In genomic region chr17:66374633-66375272, GRCm38 (mm10) we compare ENCODE assay signal across 11 mouse cellular contexts.
DNase-seq lines count a peak whose midpoint lies in the region; ATAC-seq and TF ChIP-seq lines count a peak whose summit lies in the region.
"Had no signal": no experiment of that assay in that cellular context is flagged by ENCODE, and none has a peak within 500 bp of the region (broad histone marks: within the 10 kb centered on the region; RNA-seq: fewer than 3 reads in every experiment).

No protein-coding gene starts in this region.

- 34% methylated on average over 14 of the region's 14 CpGs for WGBS in heart, embryonic 14.5 days
- WGBS in intestine, postnatal 0 days, result 54% methylated on average over 14 of the region's 14 CpGs
- 55% methylated on average over 14 of the region's 14 CpGs for WGBS in liver, embryonic 12.5 days (ENCODE audit: insufficient replicate concordance)

- no peaks in the 10 kb centered on the region for H3K27me3 ChIP-seq in heart, embryonic 14.5 days (ENCODE audit: control insufficient read depth, insufficient read depth, low read length)
- no peaks in the 10 kb centered on the region for H3K27me3 ChIP-seq in intestine, postnatal 0 days (replicated peaks; ENCODE audit: control insufficient read depth, insufficient read depth, low read length)
- H3K27me3 ChIP-seq in liver, embryonic 12.5 days (replicated peaks), result no peaks in the 10 kb centered on the region
- H3K27me3 ChIP-seq: forebrain, embryonic 13.5 days; hindbrain, embryonic 13.5 days had no signal

- no peak for TF ChIP-seq CTCF in intestine, postnatal 0 days (IDR thresholded peaks at IDR 0.05; ENCODE audit: low read depth)

- H3K4me2 ChIP-seq in heart, embryonic 14.5 days (ENCODE audit: low read length), result peak overlapping the region; percentile 42
- H3K4me2 ChIP-seq in intestine, postnatal 0 days (replicated peaks; ENCODE audit: low read depth), result peak overlapping the region; percentile 21; the same call in 1 of the 2 replicates
- H3K4me2 ChIP-seq in liver, embryonic 12.5 days, result no peak overlapping the region
- H3K4me2 ChIP-seq: forebrain, embryonic 13.5 days; hindbrain, embryonic 13.5 days had no signal

- H3K9ac ChIP-seq in heart, embryonic 14.5 days (ENCODE audit: low read length), result no peak overlapping the region; the same call in 1 of the 2 replicates
- no peak overlapping the region for H3K9ac ChIP-seq in intestine, postnatal 0 days (ENCODE audit: low read depth, low read length)
- H3K9ac ChIP-seq in liver, embryonic 12.5 days, result no peak overlapping the region
- H3K9ac ChIP-seq: forebrain, embryonic 13.5 days; hindbrain, embryonic 13.5 days had no signal

- H3K4me1 ChIP-seq in heart, embryonic 14.5 days (ENCODE audit: control insufficient read depth in 2 of 2, insufficient read depth in 2 of 2, low read length in 2 of 2), result peaks cover 7 to 11% of the 10 kb centered on the region in 2 experiments
- no peaks in the 10 kb centered on the region for H3K4me1 ChIP-seq in intestine, postnatal 0 days (replicated peaks; ENCODE audit: control insufficient read depth, insufficient read depth, low read length)
- H3K4me1 ChIP-seq in liver, embryonic 12.5 days, result no peaks in the 10 kb centered on the region

- H3K4me3 ChIP-seq in heart, embryonic 14.5 days (ENCODE audit: control insufficient read depth in 1 of 2, insufficient read depth in 1 of 2, low read depth in 1 of 2, low read length in 2 of 2), result no peak overlapping the region
- no peak overlapping the region for H3K4me3 ChIP-seq in intestine, postnatal 0 days (ENCODE audit: low read depth, low read length)
- H3K4me3 ChIP-seq in liver, embryonic 12.5 days, result no peak overlapping the region
- H3K4me3 ChIP-seq: forebrain, embryonic 13.5 days; hindbrain, embryonic 13.5 days had no signal

- no peak for ATAC-seq in heart, embryonic 14.5 days (ENCODE audit: insufficient number of reproducible peaks, insufficient read depth, low FRiP score, low read depth)
- no peak for ATAC-seq in intestine, postnatal 0 days
- ATAC-seq in liver, embryonic 12.5 days, result no peak
- ATAC-seq: forebrain, embryonic 13.5 days had no signal

- DNase-seq in heart, adult 18-20 months, result no peak
- DNase-seq in MN1 (ENCODE audit: low spot score), result peak; percentile 26
- peak; percentile 69 to 76 for DNase-seq in cerebellum, adult 18-20 months
- no peak for DNase-seq in adrenal gland, adult 8-10 months
- DNase-seq in thymus, postnatal 25 days, result no peak
- DNase-seq: thymus, adult 2 months had no signal

- no peaks in the 10 kb centered on the region for H3K36me3 ChIP-seq in heart, embryonic 14.5 days (ENCODE audit: control insufficient read depth, insufficient read depth, low read length)
- H3K36me3 ChIP-seq in intestine, postnatal 0 days (ENCODE audit: control insufficient read depth, insufficient read depth), result no peaks in the 10 kb centered on the region
- H3K36me3 ChIP-seq in liver, embryonic 12.5 days, result no peaks in the 10 kb centered on the region

- H3K27ac ChIP-seq in heart, embryonic 14.5 days (replicated peaks in 1 of 2; ENCODE audit: control insufficient read depth in 1 of 2, insufficient read depth in 1 of 2, low read depth in 2 of 2, low read length in 2 of 2), result no peak overlapping the region
- no peak overlapping the region; the same call in 1 of the 2 replicates for H3K27ac ChIP-seq in intestine, postnatal 0 days (ENCODE audit: low read depth, low read length)
- H3K27ac ChIP-seq in liver, embryonic 12.5 days, result no peak overlapping the region
- H3K27ac ChIP-seq: forebrain, embryonic 13.5 days; hindbrain, embryonic 13.5 days had no signal

- no peaks in the 10 kb centered on the region for H3K9me3 ChIP-seq in heart, embryonic 14.5 days (ENCODE audit: control insufficient read depth, low read length)
- no peaks in the 10 kb centered on the region for H3K9me3 ChIP-seq in intestine, postnatal 0 days (ENCODE audit: control insufficient read depth)
- H3K9me3 ChIP-seq in liver, embryonic 12.5 days (replicated peaks), result no peaks in the 10 kb centered on the region
- H3K9me3 ChIP-seq: forebrain, embryonic 13.5 days; hindbrain, embryonic 13.5 days had no signal

Comparison
In these comparisons a context has a peak if more than half of its experiments do, and no peak if none do; other contexts are left out.
1. DNase-seq: peak in MN1 (single experiment) and cerebellum, adult 18-20 months (2 of 2); none in heart, adult 18-20 months (0 of 2), adrenal gland, adult 8-10 months (single experiment) and thymus, postnatal 25 days (single experiment).